Mouse (Mus musculus) spleen, adult 2 months (tissue): Measurements from ENCODE around the gene Cdca7. TPM values are rescaled to one million over a fixed set of nuclear protein-coding genes. Genes with fewer than 3 reads are reported as not detected.

Experiments
- DNase-seq, 2 experiments: peaks; one replicate each; pipeline versions ENCODE4 v3.0.0 to v3.0.0-alpha.2; 2012 to 2021; ENCODE audit warnings: low spot score in 2 of 2, low read depth in 1 of 2
- H3K27ac ChIP-seq: fragments of 200-500 bp; 2 replicates; pipeline ENCODE4 v1.5.1; 2012; ENCODE audit warnings: low read length, inconsistent platforms; ENCODE audit not compliant: insufficient read depth
- H3K27me3 ChIP-seq: fragments of 200-500 bp; 2 replicates; pipeline ENCODE4 v1.6.1; 2012; ENCODE audit warnings: mild to moderate bottlenecking, moderate library complexity, low read length, inconsistent platforms; ENCODE audit not compliant: control insufficient read depth, insufficient read depth
- H3K36me3 ChIP-seq: fragments of 200-500 bp; 2 replicates; pipeline ENCODE4 v1.6.1; 2012; ENCODE audit warnings: mild to moderate bottlenecking, low read length, inconsistent platforms; ENCODE audit not compliant: control insufficient read depth, insufficient read depth
- H3K4me1 ChIP-seq: fragments of 200-500 bp; 2 replicates; pipeline ENCODE4 v1.6.1; 2011; ENCODE audit warnings: inconsistent platforms; ENCODE audit not compliant: control insufficient read depth, insufficient read depth, insufficient read length
- H3K4me3 ChIP-seq: fragments of 200-500 bp; 2 replicates; pipeline ENCODE4 v1.5.1; 2011; ENCODE audit warnings: mild to moderate bottlenecking, inconsistent platforms; ENCODE audit not compliant: insufficient read depth, insufficient read length; ENCODE audit errors: extremely low read depth
- CTCF ChIP-seq: fragments of 200-500 bp; IDR thresholded peaks from 2 replicates; pipeline ENCODE4 v1.5.1; 2011; ENCODE audit warnings: mild to moderate bottlenecking, inconsistent platforms; ENCODE audit not compliant: insufficient read depth, insufficient read length, insufficient replicate concordance; ENCODE audit errors: extremely low read depth
- POLR2A ChIP-seq: fragments of 200-500 bp; IDR thresholded peaks from 2 replicates; pipeline ENCODE4 v1.6.1; 2011; ENCODE audit warnings: low read depth, low read length, inconsistent platforms
- WGBS: fragments of 180-500 bp; shearing (Covaris S2); methylation state at CpG from one replicate; pipeline ENCODE4 v1.1.7; 2018; 5-methylcytosine and 5-hydroxymethylcytosine counted together
- polyA plus RNA-seq: library from polyadenylated mRNA; depleted of rRNA; stranded (reverse); fragments of >200 nt; gene quantifications from 2 replicates; pipeline ENCODE4 v1.2.3, GENCODE M21; 2012

Gene Cdca7
- polyA plus RNA-seq, 1 experiment, result 13.7 TPM

DNA sequence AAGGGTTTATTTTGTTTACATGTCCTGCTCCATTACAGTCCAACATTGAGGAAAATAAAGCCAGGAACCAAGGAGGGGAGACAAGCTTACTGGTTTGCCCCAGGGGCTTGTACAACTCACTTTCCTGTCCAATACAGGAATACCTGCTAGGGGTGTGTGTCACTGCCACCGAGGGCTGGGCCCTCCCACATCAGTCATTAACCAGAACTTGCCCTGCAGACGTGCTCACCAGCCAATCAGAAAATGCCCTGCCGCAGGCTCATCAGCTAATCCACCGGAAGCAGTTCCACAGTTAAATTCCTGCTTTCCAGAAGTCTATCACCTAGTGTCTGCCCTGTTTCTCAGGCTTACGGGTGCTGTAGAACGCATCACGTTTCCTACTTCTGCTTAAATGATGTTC is 15.7 kb downstream of the Cdca7 start:
- TF ChIP-seq CTCF (no peak), POLR2A (no peak)
- H3K27ac ChIP-seq, result no peak overlapping the region
- H3K27me3 ChIP-seq, result no peaks in the 10 kb centered on the region
- H3K4me3 ChIP-seq, result no peak overlapping the region
- no peaks in the 10 kb centered on the region for H3K36me3 ChIP-seq
- DNase-seq, result no peak
- H3K4me1 ChIP-seq, result no peaks in the 10 kb centered on the region
- WGBS, result 87% methylated on average over 7 of the region's 7 CpGs

DNA sequence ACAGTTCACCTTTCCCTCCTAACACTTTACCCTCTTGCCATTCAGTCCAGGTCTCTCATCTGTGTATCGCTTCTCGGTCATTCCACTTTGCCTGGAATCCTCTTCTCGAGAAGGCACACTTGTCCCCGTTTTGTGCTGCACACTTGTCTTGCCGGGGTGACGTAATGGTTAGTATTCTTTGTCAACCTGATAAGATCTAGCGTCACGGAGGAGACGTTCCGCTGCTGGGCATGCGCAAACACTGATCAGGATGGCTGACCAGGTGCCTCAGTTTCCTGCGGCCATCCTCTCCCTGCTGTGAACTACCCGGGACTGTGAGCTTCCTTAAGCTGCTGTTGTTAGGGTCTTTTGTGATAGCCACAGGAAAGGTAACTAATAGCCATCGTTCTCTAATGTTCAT is 17.1 kb downstream of the Cdca7 start:
- WGBS, result 17% methylated on average over 14 of the region's 14 CpGs
- no peaks in the 10 kb centered on the region for H3K36me3 ChIP-seq
- H3K4me3 ChIP-seq, result no peak overlapping the region
- H3K27ac ChIP-seq, result no peak overlapping the region
- no peak for TF ChIP-seq CTCF
- no peak for TF ChIP-seq POLR2A
- no peak for DNase-seq
- no peaks in the 10 kb centered on the region for H3K4me1 ChIP-seq
- H3K27me3 ChIP-seq, result no peaks in the 10 kb centered on the region

DNA sequence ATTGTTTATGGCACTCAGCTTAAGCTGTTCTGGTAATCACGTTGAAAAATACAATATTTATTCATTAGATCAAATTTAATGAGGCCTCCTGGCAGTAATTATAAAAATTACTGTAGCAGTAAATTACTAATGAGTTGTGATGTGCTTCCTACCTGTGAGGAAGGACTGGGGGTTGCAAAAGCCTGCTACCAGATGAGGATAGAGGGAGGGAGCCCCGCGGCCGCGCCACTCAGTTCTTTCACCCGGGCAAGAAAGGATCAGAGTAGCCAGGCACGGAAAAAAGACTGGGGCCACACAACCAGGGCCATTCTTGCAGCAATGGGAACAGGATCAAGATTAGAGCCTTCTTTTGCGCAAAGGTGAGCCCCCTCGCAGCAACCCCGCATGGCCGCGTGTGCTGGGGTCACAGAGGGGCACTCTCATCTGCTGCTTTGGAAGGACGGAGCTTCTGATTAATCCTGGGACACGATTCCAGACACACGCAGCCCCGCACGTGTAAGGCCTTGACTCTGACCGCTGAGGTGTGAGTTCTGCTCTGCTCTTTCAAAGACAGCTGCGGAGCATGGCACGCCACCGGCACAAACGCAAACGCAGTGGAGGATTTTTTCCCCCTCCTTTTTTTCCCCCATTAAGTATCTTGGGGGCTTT is 23.2 kb downstream of the Cdca7 start:
- WGBS, result 36% methylated on average over 23 of the region's 23 CpGs
- no peak for DNase-seq
- no peak overlapping the region for H3K4me3 ChIP-seq
- no peak for TF ChIP-seq CTCF
- TF ChIP-seq POLR2A, result no peak
- H3K27ac ChIP-seq, result no peak overlapping the region
- no peaks in the 10 kb centered on the region for H3K36me3 ChIP-seq
- H3K4me1 ChIP-seq, result no peaks in the 10 kb centered on the region
- no peaks in the 10 kb centered on the region for H3K27me3 ChIP-seq

DNA sequence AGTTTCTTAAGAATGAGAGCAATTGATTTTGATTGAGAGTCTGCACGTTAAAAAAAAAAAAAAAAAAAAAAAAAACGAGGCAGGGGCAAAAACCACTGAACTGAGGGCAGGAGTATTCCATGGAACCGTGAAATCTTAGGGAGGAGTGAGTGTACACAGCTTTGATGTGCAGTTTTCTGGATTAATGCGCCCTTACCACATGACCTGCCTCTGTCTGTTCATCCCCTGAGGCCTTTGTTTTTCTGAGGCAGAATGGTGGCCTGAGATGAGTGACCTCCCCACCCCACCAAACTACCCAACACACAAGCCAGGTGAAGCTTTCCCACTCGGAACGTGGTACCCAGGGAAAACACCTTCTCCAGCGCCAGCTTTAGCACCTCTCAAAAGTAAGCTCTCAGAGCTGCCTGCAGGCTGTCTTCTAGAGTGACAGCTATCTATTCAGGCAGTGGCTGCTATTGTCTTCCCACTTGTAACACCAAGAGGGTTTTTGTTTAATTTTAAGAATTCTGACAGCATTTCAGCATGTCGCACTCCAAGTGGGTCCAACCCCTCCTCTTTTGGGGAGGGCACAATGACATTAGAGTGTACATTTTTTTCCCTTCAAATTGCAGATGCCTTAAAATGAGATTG is 23.9 kb downstream of the Cdca7 start:
- 54% methylated on average over 8 of the region's 8 CpGs for WGBS
- H3K4me3 ChIP-seq, result no peak overlapping the region
- H3K36me3 ChIP-seq, result no peaks in the 10 kb centered on the region
- no peak overlapping the region for H3K27ac ChIP-seq
- no peak for TF ChIP-seq CTCF
- TF ChIP-seq POLR2A, result no peak
- no peak for DNase-seq
- H3K4me1 ChIP-seq, result no peaks in the 10 kb centered on the region
- no peaks in the 10 kb centered on the region for H3K27me3 ChIP-seq

DNA sequence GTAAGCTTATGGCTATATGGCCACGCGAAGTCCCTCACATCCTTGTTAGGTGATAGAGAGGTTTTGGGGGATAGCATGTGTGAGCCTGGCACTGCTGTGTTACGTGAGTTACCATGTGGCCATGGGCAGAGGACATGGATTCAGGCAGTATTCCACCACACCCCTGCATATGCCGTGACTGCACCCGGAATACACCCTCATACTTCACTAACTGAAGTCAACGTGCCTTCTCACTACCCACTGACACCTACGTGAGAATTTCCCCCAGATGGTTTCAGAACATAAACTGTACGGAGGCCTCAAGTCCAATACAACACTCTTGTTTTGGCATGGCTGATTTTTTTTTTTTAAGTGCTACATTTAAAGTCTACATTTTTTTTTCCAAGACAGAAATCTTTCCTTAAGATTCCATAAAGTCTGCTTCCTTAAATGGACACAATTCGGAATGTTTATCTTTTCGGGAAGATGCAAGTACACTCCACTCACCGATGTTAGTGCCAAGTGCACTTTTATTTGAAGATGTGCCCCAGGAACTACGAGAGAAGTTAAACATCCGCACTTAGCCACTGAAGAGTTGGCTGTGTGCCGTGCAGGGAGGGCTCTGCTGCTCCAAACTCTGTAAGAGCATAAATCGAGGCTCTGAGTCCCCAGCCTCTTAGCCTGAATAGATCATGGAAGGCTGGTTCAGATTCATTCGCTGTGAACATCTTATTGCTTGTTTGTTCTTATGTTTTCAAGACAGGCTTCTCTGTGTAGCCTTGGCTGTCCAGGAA is 26.3 kb downstream of the Cdca7 start:
- Histone ChIP-seq H3K4me1 (no peaks in the 10 kb centered on the region), H3K4me3 (no peak overlapping the region), H3K27me3 (no peaks in the 10 kb centered on the region), H3K27ac (no peak overlapping the region), H3K36me3 (no peaks in the 10 kb centered on the region)
- no peak for DNase-seq
- 89% methylated on average over 16 of the region's 16 CpGs for WGBS
- no peak for TF ChIP-seq CTCF
- no peak for TF ChIP-seq POLR2A

DNA sequence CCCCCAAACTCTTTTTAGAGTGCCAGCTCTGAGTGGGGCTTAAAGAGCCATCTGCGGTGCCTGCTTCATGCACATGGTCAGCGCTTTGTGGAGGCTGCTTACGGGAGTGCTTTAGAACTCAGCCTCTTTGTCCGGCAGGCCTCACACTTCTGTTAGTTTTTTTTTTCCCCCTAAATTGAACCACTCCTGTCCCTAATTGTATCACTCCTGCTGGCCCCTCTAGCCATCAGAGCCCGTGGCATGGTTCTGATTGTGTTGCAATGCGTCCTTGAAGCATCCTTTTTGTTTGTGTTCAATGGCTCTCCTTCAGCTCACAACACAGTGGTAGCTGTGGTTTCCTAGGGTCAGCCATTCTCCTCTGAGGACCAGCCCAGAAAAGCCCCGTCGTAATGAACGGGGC is 27.7 kb downstream of the Cdca7 start:
- no peak overlapping the region for H3K27ac ChIP-seq
- H3K27me3 ChIP-seq, result no peaks in the 10 kb centered on the region
- no peaks in the 10 kb centered on the region for H3K36me3 ChIP-seq
- DNase-seq, result no peak
- 86% methylated on average over 9 of the region's 9 CpGs for WGBS
- TF ChIP-seq CTCF (no peak), POLR2A (no peak)
- H3K4me1 ChIP-seq, result no peaks in the 10 kb centered on the region
- H3K4me3 ChIP-seq, result no peak overlapping the region
